In the genomic region with DNA sequence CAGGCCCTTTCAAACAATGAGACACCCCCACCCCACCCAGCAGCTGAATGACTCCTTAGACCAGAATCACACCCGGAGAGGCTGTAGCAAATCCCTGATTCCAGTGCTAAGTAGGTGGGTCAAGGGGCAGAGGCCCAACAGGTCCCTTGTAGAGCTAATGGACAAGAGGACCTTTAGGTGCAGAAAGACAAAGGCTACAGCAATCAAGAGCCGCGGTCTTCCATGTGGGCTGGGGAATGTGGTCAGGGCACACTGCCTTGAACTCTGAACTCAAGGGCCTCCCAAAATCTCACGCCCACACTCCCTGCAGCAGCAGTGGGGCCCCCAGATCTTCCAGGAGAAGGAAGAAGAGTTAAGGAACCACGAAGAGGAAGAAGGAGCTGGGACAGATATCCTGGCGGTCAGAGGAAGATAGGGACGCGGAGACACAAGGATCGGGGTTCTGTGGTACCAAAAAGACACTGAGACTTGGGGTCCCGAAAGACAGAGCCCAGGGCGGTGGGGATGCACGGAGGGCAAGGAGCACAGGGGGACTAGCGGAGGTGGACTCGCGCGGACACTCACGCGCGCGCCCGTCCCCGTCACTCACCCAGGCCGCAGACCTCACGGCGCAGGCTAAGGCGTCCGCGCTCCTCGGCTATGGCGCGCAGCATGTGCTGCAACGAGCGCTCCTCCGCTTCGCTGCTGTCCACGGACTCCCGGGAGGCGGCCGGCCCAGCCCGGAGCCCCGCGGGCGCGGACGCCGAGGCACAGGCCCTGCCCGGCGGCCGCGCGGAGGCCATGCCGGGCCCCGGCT, we compare ENCODE assay signal across 8 mouse cellular contexts. TPM values are rescaled to one million over a fixed set of nuclear protein-coding genes. Genes with fewer than 3 reads are reported as not detected.
DNase-seq lines count a peak whose midpoint lies in the region; ATAC-seq and TF ChIP-seq lines count a peak whose summit lies in the region.

No protein-coding gene starts in this region.

- no peaks in the 10 kb centered on the region for H3K9me3 ChIP-seq in embryonic facial prominence, embryonic 11.5 days (replicated peaks; ENCODE audit: control insufficient read depth, low read length)
- H3K9me3 ChIP-seq in hindbrain, embryonic 11.5 days (ENCODE audit: control insufficient read depth, low read length), result no peaks in the 10 kb centered on the region
- H3K9me3 ChIP-seq in liver, postnatal 0 days (ENCODE audit: low read length), result no peaks in the 10 kb centered on the region
- no peaks in the 10 kb centered on the region for H3K9me3 ChIP-seq in neural tube, embryonic 14.5 days (ENCODE audit: control insufficient read depth, low read length)

- TF ChIP-seq EP300 in liver, postnatal 0 days (IDR thresholded peaks at IDR 0.05; ENCODE audit: low read depth), result no peak

- peak overlapping the region; percentile 94 for H3K9ac ChIP-seq in embryonic facial prominence, embryonic 11.5 days (replicated peaks; ENCODE audit: low read length)
- H3K9ac ChIP-seq in hindbrain, embryonic 11.5 days (ENCODE audit: low read depth, low read length), result peak overlapping the region; percentile 94
- H3K9ac ChIP-seq in liver, postnatal 0 days (replicated peaks), result peak overlapping the region; percentile 82
- peak overlapping the region; percentile 97 for H3K9ac ChIP-seq in neural tube, embryonic 14.5 days (replicated peaks; ENCODE audit: low read depth, low read length)

- WGBS in embryonic facial prominence, embryonic 11.5 days, result under 1% methylated on average over 47 of the region's 53 CpGs
- WGBS in hindbrain, embryonic 11.5 days, result under 1% methylated on average over 44 of the region's 53 CpGs
- under 1% methylated on average over 50 of the region's 53 CpGs for WGBS in liver, postnatal 0 days (ENCODE audit: insufficient replicate concordance)
- under 1% methylated on average over 33 of the region's 53 CpGs for WGBS in neural tube, embryonic 14.5 days

- H3K4me1 ChIP-seq in embryonic facial prominence, embryonic 11.5 days (ENCODE audit: control insufficient read depth, insufficient read depth, low read length), result no peaks in the 10 kb centered on the region
- H3K4me1 ChIP-seq in hindbrain, embryonic 11.5 days (replicated peaks; ENCODE audit: control insufficient read depth, insufficient read depth, low read length), result no peaks in the 10 kb centered on the region; the same call in 1 of the 2 replicates
- H3K4me1 ChIP-seq in liver, postnatal 0 days (ENCODE audit: insufficient read depth), result peaks cover 24% of the 10 kb centered on the region
- peaks cover 25% of the 10 kb centered on the region for H3K4me1 ChIP-seq in neural tube, embryonic 14.5 days (ENCODE audit: control insufficient read depth, insufficient read depth, low read length)

- ATAC-seq in embryonic facial prominence, embryonic 11.5 days (replicated peaks; ENCODE audit: insufficient number of reproducible peaks, low FRiP score, low TSS enrichment, low read depth), result peak; percentile 53
- ATAC-seq in hindbrain, embryonic 11.5 days (ENCODE audit: low FRiP score), result peak; percentile 63
- peak; percentile 51 for ATAC-seq in liver, postnatal 0 days
- ATAC-seq in neural tube, embryonic 14.5 days (ENCODE audit: low read depth), result peak; percentile 69

- TF ChIP-seq CTCF in left cerebral cortex, adult 2 months (IDR thresholded peaks at IDR 0.05), result no peak; the same call in 1 of the 2 replicates
- TF ChIP-seq CTCF in liver, postnatal 0 days (IDR thresholded peaks at IDR 0.05; ENCODE audit: low read depth), result no peak

- H3K27ac ChIP-seq in left cerebral cortex, adult 2 months, result peak overlapping the region; percentile 89
- H3K27ac ChIP-seq in embryonic facial prominence, embryonic 11.5 days (replicated peaks; ENCODE audit: low read depth, low read length), result no peak overlapping the region; the same call in 1 of the 2 replicates
- H3K27ac ChIP-seq in hindbrain, embryonic 11.5 days (ENCODE audit: low read depth, low read length), result peak overlapping the region; percentile 62
- H3K27ac ChIP-seq in liver, postnatal 0 days (ENCODE audit: low read depth), result peak overlapping the region; percentile 72
- H3K27ac ChIP-seq in neural tube, embryonic 14.5 days (ENCODE audit: low read depth, low read length), result peak overlapping the region; percentile 78

- peak overlapping the region; percentile 81 for H3K4me2 ChIP-seq in embryonic facial prominence, embryonic 11.5 days (ENCODE audit: low read depth, low read length)
- peak overlapping the region; percentile 76 for H3K4me2 ChIP-seq in hindbrain, embryonic 11.5 days (replicated peaks; ENCODE audit: low read depth, low read length)
- peak overlapping the region; percentile 93 for H3K4me2 ChIP-seq in liver, postnatal 0 days (ENCODE audit: low read depth, low read length)
- peak overlapping the region; percentile 84 for H3K4me2 ChIP-seq in neural tube, embryonic 14.5 days (ENCODE audit: low read depth, low read length)

- H3K4me3 ChIP-seq in left cerebral cortex, adult 2 months, result peak overlapping the region; percentile 92
- H3K4me3 ChIP-seq in embryonic facial prominence, embryonic 11.5 days (ENCODE audit: low read depth, low read length), result peak overlapping the region; percentile 81
- peak overlapping the region; percentile 82 for H3K4me3 ChIP-seq in hindbrain, embryonic 11.5 days (ENCODE audit: low read depth, low read length)
- peak overlapping the region; percentile 70 for H3K4me3 ChIP-seq in liver, postnatal 0 days (ENCODE audit: low read depth, low read length)
- H3K4me3 ChIP-seq in neural tube, embryonic 14.5 days (ENCODE audit: low read depth, low read length), result peak overlapping the region; percentile 83

- H3K36me3 ChIP-seq in embryonic facial prominence, embryonic 11.5 days (replicated peaks; ENCODE audit: control insufficient read depth, insufficient read depth, low read depth, low read length), result no peaks in the 10 kb centered on the region
- no peaks in the 10 kb centered on the region for H3K36me3 ChIP-seq in hindbrain, embryonic 11.5 days (ENCODE audit: control insufficient read depth, insufficient read depth, low read length)
- no peaks in the 10 kb centered on the region for H3K36me3 ChIP-seq in liver, postnatal 0 days (replicated peaks; ENCODE audit: insufficient read depth, low read length)
- no peaks in the 10 kb centered on the region for H3K36me3 ChIP-seq in neural tube, embryonic 14.5 days (ENCODE audit: control insufficient read depth, insufficient read depth, low read length)

- intact Hi-C loops in left cerebral cortex, adult 2 months (cut with DNase I), result loop anchor here (2.0 kb wide), 1 partner anchor 26 kb away; no protein-coding TSS in a partner anchor

- peak in 1 of 2 experiments; percentile 48 for DNase-seq in left cerebral cortex, adult 2 months (ENCODE audit: extremely low spot score in 1 of 2, low spot score in 2 of 2)
- no peak for DNase-seq in left cerebral cortex, adult 9 months (ENCODE audit: low spot score in 2 of 2)
- DNase-seq in NIH3T3 (ENCODE audit: low read depth), result peak; percentile 62
- peak; percentile 28 for DNase-seq in embryonic facial prominence, embryonic 11.5 days (ENCODE audit: low spot score)
- peak; percentile 69 for DNase-seq in hindbrain, embryonic 11.5 days (ENCODE audit: low spot score)
- DNase-seq in liver, postnatal 0 days, result peak; percentile 50
- no peak for DNase-seq in ovary, adult 18-20 months (ENCODE audit: low spot score)

- no peaks in the 10 kb centered on the region for H3K27me3 ChIP-seq in embryonic facial prominence, embryonic 11.5 days (ENCODE audit: control insufficient read depth, insufficient read depth, low read length)
- H3K27me3 ChIP-seq in hindbrain, embryonic 11.5 days (ENCODE audit: control insufficient read depth, insufficient read depth, low read length), result no peaks in the 10 kb centered on the region
- no peaks in the 10 kb centered on the region for H3K27me3 ChIP-seq in liver, postnatal 0 days (ENCODE audit: insufficient read depth, low read length)
- H3K27me3 ChIP-seq in neural tube, embryonic 14.5 days (ENCODE audit: control insufficient read depth, insufficient read depth, low read length), result no peaks in the 10 kb centered on the region

RNA-seq across cellular contexts. Expression of a gene that starts 1.1 kb away (rescaled TPM):
- 10 to 100 TPM; 72.8 to 94.8 TPM for total RNA-seq in left cerebral cortex, adult 2 months (2021)
- polyA plus RNA-seq in embryonic facial prominence, embryonic 11.5 days (2014; fragmentation: Nextera tagmentation; extraction: Ambion mirVana), result 11.6 and 16.8 TPM in 2 replicates
- polyA plus RNA-seq in hindbrain, embryonic 11.5 days (2014; fragmentation: Nextera tagmentation; extraction: Ambion mirVana), result 11.8 and 12.9 TPM in 2 replicates
- polyA plus RNA-seq in liver, postnatal 0 days (2015; fragmentation: Nextera tagmentation; extraction: Ambion mirVana), result 4.0 and 5.0 TPM in 2 replicates
- 20.9 and 21.8 TPM in 2 replicates for polyA plus RNA-seq in neural tube, embryonic 14.5 days (2014; fragmentation: Nextera tagmentation; extraction: Ambion mirVana)

RNA-seq across cellular contexts. Expression of a gene that starts 29.7 kb away (rescaled TPM):
- total RNA-seq in left cerebral cortex, adult 2 months (2021), result not detected
- not detected in 2 replicates for polyA plus RNA-seq in embryonic facial prominence, embryonic 11.5 days (2014; fragmentation: Nextera tagmentation; extraction: Ambion mirVana)
- polyA plus RNA-seq in hindbrain, embryonic 11.5 days (2014; fragmentation: Nextera tagmentation; extraction: Ambion mirVana), result not detected in 2 replicates
- polyA plus RNA-seq in liver, postnatal 0 days (2015; fragmentation: Nextera tagmentation; extraction: Ambion mirVana), result not detected in 2 replicates
- 0.58 and 0.88 TPM in 2 replicates for polyA plus RNA-seq in neural tube, embryonic 14.5 days (2014; fragmentation: Nextera tagmentation; extraction: Ambion mirVana)

RNA-seq across cellular contexts. Expression of a gene that starts 41.5 kb away (rescaled TPM):
- 10 to 100 TPM; 24.4 to 25.3 TPM for total RNA-seq in left cerebral cortex, adult 2 months (2021)
- 26.1 and 26.3 TPM in 2 replicates for polyA plus RNA-seq in embryonic facial prominence, embryonic 11.5 days (2014; fragmentation: Nextera tagmentation; extraction: Ambion mirVana)
- 27.8 and 29.5 TPM in 2 replicates for polyA plus RNA-seq in hindbrain, embryonic 11.5 days (2014; fragmentation: Nextera tagmentation; extraction: Ambion mirVana)
- 2.9 and 4.2 TPM in 2 replicates for polyA plus RNA-seq in liver, postnatal 0 days (2015; fragmentation: Nextera tagmentation; extraction: Ambion mirVana)
- polyA plus RNA-seq in neural tube, embryonic 14.5 days (2014; fragmentation: Nextera tagmentation; extraction: Ambion mirVana), result 27.3 and 30.0 TPM in 2 replicates

Comparison
In these comparisons a context has a peak if more than half of its experiments do, and no peak if none do; other contexts are left out.
1. DNase-seq: peak in NIH3T3 (single experiment), embryonic facial prominence, embryonic 11.5 days (single experiment), hindbrain, embryonic 11.5 days (single experiment) and liver, postnatal 0 days (single experiment); none in left cerebral cortex, adult 9 months (0 of 2) and ovary, adult 18-20 months (single experiment).
2. Peak in every context shown above with its lines, with median percentiles within 50 percentile points of each other: H3K4me3 ChIP-seq, ATAC-seq, H3K4me2 ChIP-seq and H3K9ac ChIP-seq.